Mouse (Mus musculus): ENCODE measurements around the gene Slc1a3.

DNA sequence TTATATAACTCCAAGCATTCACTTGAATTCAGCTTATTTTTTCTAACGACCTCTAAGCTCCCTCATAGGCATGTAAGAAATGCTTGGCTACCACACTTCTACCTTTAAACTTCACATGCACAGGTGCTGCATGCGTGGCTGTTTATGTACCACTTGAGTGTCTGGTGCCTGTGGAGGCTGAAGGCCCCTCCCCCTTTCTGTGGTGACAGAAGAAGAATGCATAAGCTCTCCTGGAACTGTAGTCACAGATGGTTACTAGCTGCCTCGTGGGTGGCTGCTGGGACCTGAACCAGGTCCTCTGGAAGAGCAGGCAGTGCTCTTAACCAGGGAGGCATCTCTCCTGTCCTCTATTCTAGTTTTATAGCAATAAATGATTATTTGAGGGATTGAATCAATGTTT lies 13.1 kb downstream of the Slc1a3 start:
- TF ChIP-seq CTCF (IDR thresholded peaks at IDR 0.05; ENCODE audit: control insufficient read depth, insufficient read depth, low read length) (no peak), POLR2A (IDR thresholded peaks at IDR 0.05; ENCODE audit: borderline replicate concordance, control insufficient read depth, low read depth, low read length) (no peak)

Data from bone marrow, adult 2 months (tissue).